Mouse (Mus musculus) liver, adult 2 months (tissue): Measurements from ENCODE around the gene Kcnip4.

Experiments used
- CTCF ChIP-seq: fragments of 200-500 bp; IDR thresholded peaks from 2 replicates; pipeline ENCODE4 v1.5.1; 2011; ENCODE audit warnings: low read depth, low read length, control low read depth
- POLR2A ChIP-seq: fragments of 200-500 bp; IDR thresholded peaks from 2 replicates; pipeline ENCODE4 v1.6.1; 2011; ENCODE audit warnings: low read length, control low read depth; ENCODE audit not compliant: insufficient read depth; ENCODE audit errors: extremely low read depth

GRCm38 (mm10) chr5:48748613-48749012 is 776.1 kb downstream of the Kcnip4 start:
- TF ChIP-seq CTCF (no peak), POLR2A (no peak)
